Mouse (Mus musculus) lung, adult 2 months (tissue): ENCODE results near the gene C1qtnf9. TPM values are rescaled to one million over a fixed set of nuclear protein-coding genes. Genes with fewer than 3 reads are reported as not detected.

Source experiments
- DNase-seq: peaks from one replicate; pipeline ENCODE4 v3.0.0; 2022
- H3K4me1 ChIP-seq: fragments of 200-500 bp; 2 replicates; pipeline ENCODE4 v1.6.1; 2011; ENCODE audit warnings: low read length; ENCODE audit not compliant: control insufficient read depth, insufficient read depth
- H3K4me3 ChIP-seq: fragments of 200-500 bp; replicated peaks from 2 replicates; pipeline ENCODE3; 2011; ENCODE audit warnings: low read depth, mild to moderate bottlenecking, control low read depth, low read length; ENCODE audit errors: extremely low read depth
- CTCF ChIP-seq: fragments of 200-500 bp; IDR thresholded peaks from 2 replicates; pipeline ENCODE4 v1.5.1; 2011; ENCODE audit warnings: mild to moderate bottlenecking, low read length, control low read depth; ENCODE audit not compliant: insufficient read depth
- POLR2A ChIP-seq: fragments of 200-500 bp; IDR thresholded peaks from 2 replicates; pipeline ENCODE4 v1.6.1; 2011; ENCODE audit warnings: low read depth, mild to moderate bottlenecking, control low read depth, low read length, borderline replicate concordance; ENCODE audit errors: extremely low read depth
- WGBS: fragments of 180-500 bp; shearing (Covaris S2); methylation state at CpG from one replicate; pipeline ENCODE4 v1.1.7; 2018; 5-methylcytosine and 5-hydroxymethylcytosine counted together
- polyA plus RNA-seq: library from polyadenylated mRNA; depleted of rRNA; stranded (reverse); fragments of >200 nt; gene quantifications from 2 replicates; pipeline ENCODE4 v1.2.3, GENCODE M21; 2012

C1qtnf9 gene
- polyA plus RNA-seq, 1 experiment: 2.0 TPM

DNA sequence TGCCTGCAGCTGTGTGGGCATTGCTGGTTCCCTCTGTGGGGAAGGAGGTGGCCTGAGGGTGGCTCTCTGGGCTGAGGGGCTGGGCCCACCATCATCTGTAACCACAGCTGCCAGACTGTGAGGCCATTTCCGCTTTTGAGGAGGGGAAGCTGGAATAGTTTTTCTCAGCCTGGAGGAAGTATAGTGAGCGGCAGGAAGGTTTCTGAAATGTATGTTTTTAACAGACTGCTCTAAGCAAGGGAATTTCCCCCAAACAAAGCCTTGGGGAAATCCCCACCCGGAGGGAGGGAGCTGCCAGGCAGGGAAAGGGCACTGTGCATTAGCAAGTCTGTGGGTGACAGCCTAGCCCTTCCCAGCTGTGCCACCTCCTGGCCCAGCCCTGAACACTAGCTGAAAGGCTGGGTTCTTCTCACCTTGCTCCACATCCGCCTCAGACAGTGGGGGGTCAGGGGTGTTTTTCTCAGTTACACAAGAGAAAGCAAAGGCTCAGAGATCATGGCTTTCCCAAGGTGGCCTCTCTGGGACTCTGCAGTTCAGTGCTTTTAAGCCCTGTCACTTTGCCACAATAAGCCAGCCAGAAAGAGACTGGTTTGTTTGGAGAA lies 31.2 kb upstream of the C1qtnf9 start:
- peak; percentile 56 for DNase-seq
- Histone ChIP-seq H3K4me1 (peaks cover 49% of the 10 kb centered on the region), H3K4me3 (no peak overlapping the region)
- 5% methylated on average over 4 of the region's 4 CpGs for WGBS
- TF ChIP-seq CTCF: no peak
- TF ChIP-seq POLR2A: no peak

DNA sequence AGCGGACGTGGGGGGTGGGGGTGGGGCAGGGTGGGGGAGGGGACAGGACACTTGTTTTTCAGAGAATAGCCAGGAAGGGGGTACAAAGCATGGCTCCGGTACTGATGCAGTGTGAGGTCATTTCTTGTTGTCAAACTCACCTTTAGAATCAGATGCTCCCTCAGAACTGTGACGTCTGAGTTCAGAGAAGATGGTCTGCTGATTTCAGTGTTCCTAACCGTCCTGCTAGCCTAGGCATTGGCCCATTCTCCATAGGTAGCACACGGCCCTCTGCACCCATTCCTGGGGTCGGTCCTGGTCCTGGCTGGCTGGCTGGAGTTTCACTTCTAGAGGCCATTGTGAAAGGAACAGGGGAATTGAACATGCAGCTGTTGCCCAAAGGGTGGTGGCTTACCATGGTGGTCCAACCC lies 30.7 kb upstream of the C1qtnf9 start:
- Histone ChIP-seq H3K4me3 (no peak overlapping the region), H3K4me1 (peaks cover 54% of the 10 kb centered on the region)
- WGBS: 23% methylated on average over 7 of the region's 7 CpGs
- TF ChIP-seq CTCF: no peak
- TF ChIP-seq POLR2A: no peak
- peak; percentile 34 for DNase-seq

DNA sequence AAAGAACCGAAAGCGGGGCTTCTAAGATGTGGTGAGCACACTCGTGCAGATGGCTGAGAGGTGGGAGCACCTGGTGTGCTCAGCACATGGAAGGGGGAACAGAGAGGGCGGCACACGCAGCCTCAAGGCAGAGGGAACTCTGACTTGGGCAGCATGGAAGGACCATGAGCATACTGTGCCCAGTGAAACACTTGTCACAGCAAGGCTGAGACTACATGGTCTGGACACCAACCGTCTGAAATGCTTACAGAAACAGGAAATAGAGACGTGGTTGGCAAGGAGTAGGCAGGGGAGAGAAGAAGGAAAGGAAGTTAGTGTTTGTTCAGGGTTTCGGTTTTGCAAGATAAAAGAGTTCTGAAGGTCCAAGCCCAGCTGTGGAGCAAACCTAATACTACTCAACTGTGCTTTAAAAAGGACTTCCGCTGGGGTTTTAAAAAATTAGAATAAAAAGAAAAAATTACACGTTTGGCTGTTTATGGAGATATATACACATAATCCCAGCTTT lies 29.4 kb upstream of the C1qtnf9 start:
- WGBS: 33% methylated on average over 10 of the region's 10 CpGs
- Histone ChIP-seq H3K4me3 (peak overlapping the region; percentile 49), H3K4me1 (peaks cover 55% of the 10 kb centered on the region)
- DNase-seq: no peak
- TF ChIP-seq POLR2A: 0 out of 2 replicates have a peak, but pooled peaks have one; percentile 24
- TF ChIP-seq CTCF: no peak

DNA sequence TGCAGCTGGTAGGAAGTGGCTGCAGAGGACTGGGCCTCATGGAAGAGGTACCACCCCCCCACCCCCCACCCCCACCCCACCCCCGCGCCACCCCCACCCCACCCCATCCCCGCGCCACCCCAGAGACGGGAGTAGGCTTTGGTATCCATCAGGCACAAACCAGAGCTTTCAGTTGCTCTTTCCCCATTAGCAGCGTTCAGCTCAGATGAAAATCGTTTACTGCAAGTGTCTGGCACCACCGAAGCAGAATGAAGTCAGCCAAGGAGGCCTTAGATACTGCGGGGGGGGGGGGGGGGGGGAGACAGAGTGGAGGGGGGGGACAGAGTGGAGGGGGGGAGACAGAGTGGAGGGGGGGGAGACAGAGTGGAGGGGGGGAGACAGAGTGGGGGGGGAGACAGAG lies 28.8 kb upstream of the C1qtnf9 start:
- DNase-seq: no peak
- WGBS: 13% methylated on average over 8 of the region's 9 CpGs
- TF ChIP-seq POLR2A (no peak), CTCF (no peak)
- no peak overlapping the region for H3K4me3 ChIP-seq
- H3K4me1 ChIP-seq: peaks cover 51% of the 10 kb centered on the region

DNA sequence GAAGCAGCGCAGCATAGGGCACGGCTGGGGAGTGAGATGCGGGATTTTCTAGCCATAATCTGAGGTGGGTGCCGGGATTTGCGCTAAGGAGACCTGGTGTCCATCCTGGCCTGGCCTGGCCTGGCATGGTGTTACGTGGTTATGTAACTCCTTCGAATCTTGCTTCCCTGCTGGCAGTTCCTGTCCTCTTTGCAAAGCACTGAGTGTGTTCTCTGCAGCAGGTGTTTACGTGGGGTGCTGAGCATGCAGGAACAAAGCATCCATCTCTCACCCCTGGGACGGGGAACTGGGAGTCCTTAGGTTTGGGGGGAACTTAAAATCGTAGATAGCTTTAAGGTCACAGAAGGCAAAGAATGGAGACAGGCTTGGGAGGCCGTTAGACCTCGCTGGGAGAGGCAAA lies 28.3 kb upstream of the C1qtnf9 start:
- DNase-seq: no peak
- Histone ChIP-seq H3K4me1 (peaks cover 52% of the 10 kb centered on the region), H3K4me3 (no peak overlapping the region)
- WGBS: 64% methylated on average over 12 of the region's 12 CpGs
- no peak for TF ChIP-seq CTCF

DNA sequence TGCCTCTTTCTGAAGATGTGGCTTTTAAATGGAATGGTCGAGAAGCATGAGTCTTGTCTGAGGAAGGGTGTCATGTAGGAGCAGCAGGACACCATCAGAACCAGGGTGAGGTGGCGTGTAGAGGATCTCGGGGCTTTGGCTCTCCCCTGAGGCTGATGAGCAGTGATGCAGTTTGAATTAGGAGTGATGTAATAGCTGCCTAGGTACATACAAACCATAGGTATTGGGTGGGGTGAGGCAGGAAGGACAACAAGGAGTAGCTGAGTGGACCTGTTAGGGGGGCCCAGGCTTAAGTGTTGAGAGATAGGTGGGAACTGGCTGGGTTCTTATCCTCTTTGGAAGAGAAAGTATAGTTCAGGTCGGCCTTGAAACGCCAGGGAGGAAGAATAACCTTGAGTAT lies 27.4 kb upstream of the C1qtnf9 start:
- WGBS: 68% methylated on average over 5 of the region's 5 CpGs
- no peak for DNase-seq
- Histone ChIP-seq H3K4me3 (no peak overlapping the region), H3K4me1 (peaks cover 55% of the 10 kb centered on the region)
- TF ChIP-seq CTCF (no peak), POLR2A (no peak)

DNA sequence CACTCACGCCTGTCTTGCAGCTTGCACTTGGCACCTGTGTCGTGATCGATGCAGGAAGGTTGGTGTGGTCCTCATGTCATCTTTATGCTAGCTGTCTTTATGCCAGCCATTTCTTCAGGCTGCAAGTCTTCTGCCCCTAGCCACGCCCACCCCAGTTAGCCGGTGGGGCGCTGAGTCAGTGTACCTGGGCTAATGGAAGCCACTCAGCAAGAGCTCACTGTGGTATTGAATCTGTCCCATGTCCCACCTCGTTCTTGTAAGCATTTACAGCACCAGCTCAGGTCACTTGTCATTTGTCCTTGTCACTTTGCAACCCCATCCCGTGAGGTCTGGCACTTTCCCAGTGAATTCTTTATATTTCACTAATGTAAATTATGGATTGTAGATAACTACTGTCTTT lies 26.9 kb upstream of the C1qtnf9 start:
- TF ChIP-seq POLR2A (no peak), CTCF (no peak)
- no peak for DNase-seq
- no peak overlapping the region for H3K4me3 ChIP-seq
- WGBS: 51% methylated on average over 8 of the region's 8 CpGs
- H3K4me1 ChIP-seq: peaks cover 52% of the 10 kb centered on the region

DNA sequence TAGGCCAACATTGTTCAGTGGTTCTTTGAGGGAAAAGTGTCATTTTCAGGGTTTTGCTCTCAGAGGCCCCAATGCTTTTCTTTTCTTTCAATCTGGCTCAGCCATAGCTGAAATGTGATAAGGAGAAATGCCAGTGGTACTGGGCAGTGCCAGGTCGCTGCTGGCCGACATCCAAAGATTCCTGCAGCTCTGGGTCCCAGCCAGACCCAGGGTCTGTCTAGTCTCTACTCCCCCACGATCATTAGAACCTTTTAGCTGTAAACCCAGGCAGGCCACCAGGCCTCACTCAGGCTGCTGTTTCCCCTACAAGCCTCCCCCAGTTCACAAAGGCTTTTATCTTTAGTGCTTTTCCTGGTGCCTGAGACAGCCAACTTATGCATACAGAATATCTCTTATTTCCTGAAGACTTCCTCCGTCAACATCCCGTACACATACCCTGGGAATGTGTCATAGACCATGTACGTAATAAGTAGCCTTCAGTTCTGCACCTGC lies 26.4 kb upstream of the C1qtnf9 start:
- peak; percentile 38 for DNase-seq
- TF ChIP-seq CTCF (no peak), POLR2A (no peak)
- Histone ChIP-seq H3K4me1 (peaks cover 47% of the 10 kb centered on the region), H3K4me3 (no peak overlapping the region)
- 18% methylated on average over 6 of the region's 6 CpGs for WGBS

DNA sequence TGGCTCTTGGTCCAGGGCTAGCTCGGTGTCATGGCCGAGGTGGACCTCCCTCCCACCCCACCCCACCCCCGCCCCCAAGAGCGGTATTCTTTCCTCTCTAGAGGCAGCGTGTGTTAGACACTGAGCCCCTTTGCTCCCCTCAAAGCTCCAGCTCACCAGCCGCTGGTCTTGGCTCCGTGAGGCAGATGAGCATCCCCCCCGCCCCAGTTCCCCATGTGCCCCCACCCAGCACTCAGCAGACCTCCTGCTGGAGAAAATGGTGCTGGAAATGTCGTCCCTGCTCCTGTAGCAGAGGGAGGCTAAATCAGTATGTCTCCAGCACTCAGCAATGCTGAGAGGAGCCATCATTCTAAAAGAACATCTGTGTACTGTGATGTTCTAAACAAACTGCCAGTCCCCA lies 24.3 kb upstream of the C1qtnf9 start:
- Histone ChIP-seq H3K4me3 (no peak overlapping the region), H3K4me1 (peaks cover 32% of the 10 kb centered on the region)
- TF ChIP-seq CTCF: no peak
- TF ChIP-seq POLR2A: no peak
- no peak for DNase-seq
- 87% methylated on average over 9 of the region's 9 CpGs for WGBS

DNA sequence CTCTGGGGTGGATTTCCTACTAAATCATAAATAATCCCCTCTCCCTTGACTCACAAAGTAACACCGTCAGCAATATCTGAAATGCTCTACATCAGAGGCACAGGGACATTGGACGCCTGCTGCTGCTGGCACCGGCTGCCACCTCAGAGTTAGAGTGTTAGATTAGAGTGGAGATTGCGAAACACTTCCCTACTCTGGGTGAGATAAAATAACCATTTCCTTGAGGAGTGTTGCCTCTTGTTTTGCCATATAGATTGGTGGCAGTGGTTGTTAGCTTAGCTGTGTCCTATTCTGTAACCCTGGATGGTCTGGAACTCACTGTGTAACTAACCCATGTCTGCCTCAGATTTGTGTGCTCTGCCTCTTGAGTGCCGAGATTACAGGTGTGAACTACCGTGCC lies 22.7 kb upstream of the C1qtnf9 start:
- Histone ChIP-seq H3K4me1 (peaks cover 24% of the 10 kb centered on the region), H3K4me3 (no peak overlapping the region)
- 44% methylated on average over 6 of the region's 6 CpGs for WGBS
- no peak for DNase-seq
- TF ChIP-seq CTCF (no peak), POLR2A (no peak)

- TF ChIP-seq POLR2A: no peak
- no peak for TF ChIP-seq CTCF
- WGBS: 93% methylated on average over 10 of the region's 10 CpGs
- peaks cover 15% of the 10 kb centered on the region for H3K4me1 ChIP-seq
- no peak overlapping the region for H3K4me3 ChIP-seq
- DNase-seq: no peak
These were observed 21.8 kb upstream of the C1qtnf9 start for GRCm38 (mm10) chr14:60746141-60746540.
